Mouse (Mus musculus): ENCODE measurements around the gene Zfhx3.

Gene Zfhx3

GRCm38 (mm10) chr8:108788762-108789157 lies 846.3 kb downstream of the Zfhx3 start:
- DNase-seq (ENCODE audit: low read depth, low spot score), result no peak

- no peak for DNase-seq (ENCODE audit: low read depth, low spot score)
Observed at GRCm38 (mm10) chr8:108790559-108791293, 848.3 kb downstream of the Zfhx3 start.

GRCm38 (mm10) chr8:108796076-108796475 lies 853.6 kb downstream of the Zfhx3 start:
- no peak for DNase-seq (ENCODE audit: low read depth, low spot score)

- no peak for DNase-seq (ENCODE audit: low read depth, low spot score)
Observed at GRCm38 (mm10) chr8:108796882-108797281, 854.4 kb downstream of the Zfhx3 start.

DNA sequence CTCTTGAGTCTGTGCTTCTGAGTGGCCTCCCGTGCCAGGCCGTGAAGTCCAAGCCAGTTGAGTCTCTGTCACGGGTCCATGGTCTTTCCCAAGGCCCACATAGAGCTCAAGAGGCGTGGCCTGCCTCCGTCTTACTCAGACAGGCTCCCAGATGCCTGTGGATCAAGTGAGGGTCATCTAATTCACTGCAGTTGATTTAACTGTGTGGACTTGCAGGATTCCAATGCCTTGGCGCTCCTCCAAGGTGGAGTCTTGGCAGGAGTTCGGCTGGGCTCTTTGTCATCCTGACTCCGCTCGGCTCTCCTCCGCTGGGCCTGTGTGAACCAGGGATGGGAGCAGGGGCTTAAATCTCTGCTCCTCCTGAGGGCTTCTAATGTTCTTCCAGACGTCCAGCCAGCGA lies 855.6 kb downstream of the Zfhx3 start:
- DNase-seq (ENCODE audit: low read depth, low spot score), result no peak

- DNase-seq (ENCODE audit: low read depth, low spot score), result no peak
Observed at GRCm38 (mm10) chr8:108799250-108799649, 856.8 kb downstream of the Zfhx3 start.

DNA sequence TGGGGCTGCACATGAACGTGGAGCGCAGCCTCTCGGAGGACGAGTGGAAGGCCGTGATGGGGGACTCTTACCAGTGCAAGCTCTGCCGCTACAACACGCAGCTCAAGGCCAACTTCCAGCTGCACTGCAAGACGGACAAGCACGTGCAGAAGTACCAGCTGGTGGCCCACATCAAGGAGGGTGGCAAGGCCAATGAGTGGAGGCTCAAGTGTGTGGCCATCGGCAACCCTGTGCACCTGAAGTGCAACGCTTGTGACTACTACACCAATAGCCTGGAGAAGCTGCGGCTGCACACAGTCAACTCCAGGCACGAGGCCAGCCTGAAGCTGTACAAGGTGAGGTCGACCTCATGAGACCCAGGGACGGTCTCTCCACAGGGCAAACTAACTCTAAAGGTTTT lies 857.9 kb downstream of the Zfhx3 start:
- no peak for DNase-seq (ENCODE audit: low read depth, low spot score)

- DNase-seq (ENCODE audit: low read depth, low spot score), result no peak
Observed at GRCm38 (mm10) chr8:108803017-108803416, 860.6 kb downstream of the Zfhx3 start.

- DNase-seq (ENCODE audit: low read depth, low spot score), result no peak
Observed at GRCm38 (mm10) chr8:108811694-108812093, 869.2 kb downstream of the Zfhx3 start.

DNA sequence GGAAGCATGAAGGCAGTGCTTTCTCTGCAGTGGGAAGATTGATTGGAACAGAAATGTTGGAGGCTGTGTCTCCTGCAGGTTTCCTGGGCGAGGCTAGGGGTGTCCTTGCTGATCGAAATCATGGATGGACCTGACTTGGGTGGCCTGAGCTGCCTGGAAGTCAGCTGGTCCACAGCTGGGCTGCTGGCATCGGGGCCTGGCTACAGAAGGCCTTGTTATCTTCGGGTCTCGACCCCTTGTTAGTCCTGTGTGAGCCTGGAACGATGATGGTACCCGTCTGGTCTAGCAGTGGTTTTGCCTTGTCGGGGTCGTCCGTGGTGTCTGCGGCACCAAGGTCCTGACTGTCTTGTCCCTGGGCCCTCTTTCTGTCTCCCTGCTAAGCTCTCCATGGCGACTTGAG lies 870.9 kb downstream of the Zfhx3 start:
- DNase-seq (ENCODE audit: low read depth, low spot score), result no peak

GRCm38 (mm10) chr8:108819271-108819671 lies 876.8 kb downstream of the Zfhx3 start:
- no peak for DNase-seq (ENCODE audit: low read depth, low spot score)

DNA sequence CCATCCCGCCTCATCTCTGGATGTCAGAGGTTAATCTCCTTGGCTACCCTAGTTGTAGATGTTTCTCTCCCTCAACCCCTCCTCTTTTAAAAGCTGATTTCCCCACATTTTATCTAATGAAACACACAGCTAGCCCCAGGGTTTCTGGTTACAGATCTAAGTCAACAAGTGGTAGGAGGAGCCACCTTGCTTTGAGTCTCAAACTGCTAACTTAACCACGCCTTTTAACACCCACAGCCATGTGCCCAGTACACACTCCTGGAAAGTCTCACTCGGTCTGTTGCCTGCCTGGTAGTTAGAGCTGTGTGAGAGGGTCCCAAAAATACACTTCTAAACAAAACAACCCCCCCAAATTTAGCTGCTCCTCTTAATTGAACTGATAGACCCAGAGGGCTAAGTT lies 877.4 kb downstream of the Zfhx3 start:
- DNase-seq (ENCODE audit: low read depth, low spot score), result peak; percentile 20

DNA sequence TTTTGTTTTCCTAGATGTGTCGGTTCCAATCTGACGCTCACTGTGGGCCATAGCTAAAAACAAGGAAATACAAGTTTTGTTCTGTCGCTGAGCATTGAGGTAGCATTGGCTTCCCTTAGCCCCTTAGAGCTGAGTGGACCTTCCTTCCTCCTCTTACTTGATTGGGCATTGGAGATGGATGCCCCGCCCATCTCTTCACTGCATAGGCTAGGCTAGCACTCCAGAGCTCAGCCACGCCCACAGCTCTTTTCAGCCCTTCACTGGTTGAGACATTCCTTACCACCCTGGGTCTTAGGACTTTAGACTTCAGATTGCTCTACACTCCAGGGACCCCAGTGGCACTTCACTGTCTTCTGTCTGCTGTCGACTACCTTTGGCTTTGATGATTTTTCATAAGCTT lies 878.2 kb downstream of the Zfhx3 start:
- peak; percentile 67 for DNase-seq (ENCODE audit: low read depth, low spot score)

- DNase-seq (ENCODE audit: low read depth, low spot score), result no peak
Observed at GRCm38 (mm10) chr8:108822841-108823266, 880.4 kb downstream of the Zfhx3 start.

- DNase-seq (ENCODE audit: low read depth, low spot score), result no peak
Observed at GRCm38 (mm10) chr8:108824049-108824448, 881.6 kb downstream of the Zfhx3 start.

DNA sequence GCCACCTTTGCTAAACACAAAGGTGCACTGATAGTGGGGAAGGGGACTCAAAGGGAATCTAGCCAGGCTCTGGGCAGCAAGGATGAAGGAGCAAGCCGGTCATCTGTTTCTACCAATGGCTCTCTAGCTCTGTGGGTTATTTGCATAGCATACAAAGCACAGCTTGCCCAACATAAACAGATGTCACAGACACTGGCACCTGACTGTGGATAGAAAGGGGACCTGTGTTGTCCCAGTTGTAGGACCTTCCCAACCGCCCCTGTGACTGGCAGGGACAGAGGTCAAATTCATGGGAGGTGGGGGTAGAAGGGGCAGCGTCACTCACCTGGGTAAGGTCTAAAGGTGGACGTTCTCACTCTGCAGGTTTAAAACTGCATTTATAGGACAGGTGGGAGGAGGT lies 884.0 kb downstream of the Zfhx3 start:
- no peak for DNase-seq (ENCODE audit: low read depth, low spot score)

GRCm38 (mm10) chr8:108827428-108827827 lies 885.0 kb downstream of the Zfhx3 start:
- DNase-seq (ENCODE audit: low read depth, low spot score), result no peak

DNA sequence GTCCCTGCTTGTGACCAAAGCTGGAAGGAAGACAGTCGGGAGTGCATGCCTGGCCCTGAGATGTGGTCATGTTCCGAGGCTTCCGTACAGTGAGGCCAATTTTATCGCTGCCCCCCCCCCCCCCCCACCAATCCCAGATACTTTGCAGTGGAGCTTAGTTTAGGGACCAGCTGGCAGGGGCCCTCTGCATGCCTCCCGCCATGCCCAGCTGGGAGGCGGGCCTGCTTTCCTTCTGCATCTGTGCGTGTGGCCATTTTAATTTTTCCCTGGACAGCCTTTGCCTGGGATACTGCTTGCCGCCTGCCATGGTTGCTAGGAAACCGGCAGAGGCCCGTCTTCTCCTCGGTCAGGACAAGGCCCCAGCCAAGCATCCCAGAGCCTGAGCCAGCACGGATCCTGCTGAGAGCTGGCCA lies 886.9 kb downstream of the Zfhx3 start:
- no peak for DNase-seq (ENCODE audit: low read depth, low spot score)

- DNase-seq (ENCODE audit: low read depth, low spot score), result no peak
Observed at GRCm38 (mm10) chr8:108835143-108835542, 892.7 kb downstream of the Zfhx3 start.

DNA sequence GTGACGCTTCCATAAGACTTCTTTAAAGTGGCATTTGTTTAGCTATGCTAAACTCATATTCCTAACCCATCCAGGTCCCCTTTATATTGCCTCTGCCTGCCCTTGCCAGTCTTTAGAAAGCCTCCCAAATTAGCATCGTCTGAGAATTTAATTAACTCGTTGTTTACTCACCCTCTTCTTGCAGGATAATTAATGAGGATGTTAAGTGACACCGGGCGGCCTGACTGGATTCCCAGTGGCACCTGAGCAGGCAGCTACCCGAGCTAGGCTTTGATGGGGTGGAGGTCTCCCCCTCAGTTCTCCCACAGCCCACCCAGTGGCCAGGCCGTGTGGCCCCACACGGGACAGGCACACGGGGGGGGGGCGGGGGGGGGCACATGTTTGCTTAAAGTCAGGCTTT lies 895.3 kb downstream of the Zfhx3 start:
- DNase-seq (ENCODE audit: low read depth, low spot score), result no peak

- no peak for DNase-seq (ENCODE audit: low read depth, low spot score)
Observed at GRCm38 (mm10) chr8:108838761-108839160, 896.3 kb downstream of the Zfhx3 start.

- no peak for DNase-seq (ENCODE audit: low read depth, low spot score)
Observed at GRCm38 (mm10) chr8:108842307-108842706, 899.9 kb downstream of the Zfhx3 start.

DNA sequence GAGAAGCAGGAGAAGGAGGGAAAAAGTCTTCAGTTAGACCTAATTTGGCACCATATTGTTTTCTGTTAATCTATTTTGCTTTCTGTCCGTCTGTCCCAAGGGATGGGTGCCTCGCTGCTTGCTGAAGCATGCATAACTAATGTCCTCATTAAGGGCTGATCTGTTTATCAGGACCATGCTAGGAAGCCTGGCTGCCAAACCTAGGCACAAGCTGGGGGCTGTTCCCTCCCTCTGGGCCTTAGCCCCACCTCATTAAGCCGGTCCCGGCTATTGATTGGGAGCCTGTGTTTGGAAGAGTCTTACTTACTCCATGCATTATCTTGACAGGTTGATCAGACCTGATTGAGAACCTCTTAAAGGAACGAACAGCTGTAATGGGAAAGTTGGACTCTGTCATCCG lies 903.7 kb downstream of the Zfhx3 start:
- DNase-seq (ENCODE audit: low read depth, low spot score), result no peak

- no peak for DNase-seq (ENCODE audit: low read depth, low spot score)
Observed at GRCm38 (mm10) chr8:108846827-108847226, 904.4 kb downstream of the Zfhx3 start.

All from WW6 (cell line).